ENCODE assay signal across 16 mouse cellular contexts in the genomic region with DNA sequence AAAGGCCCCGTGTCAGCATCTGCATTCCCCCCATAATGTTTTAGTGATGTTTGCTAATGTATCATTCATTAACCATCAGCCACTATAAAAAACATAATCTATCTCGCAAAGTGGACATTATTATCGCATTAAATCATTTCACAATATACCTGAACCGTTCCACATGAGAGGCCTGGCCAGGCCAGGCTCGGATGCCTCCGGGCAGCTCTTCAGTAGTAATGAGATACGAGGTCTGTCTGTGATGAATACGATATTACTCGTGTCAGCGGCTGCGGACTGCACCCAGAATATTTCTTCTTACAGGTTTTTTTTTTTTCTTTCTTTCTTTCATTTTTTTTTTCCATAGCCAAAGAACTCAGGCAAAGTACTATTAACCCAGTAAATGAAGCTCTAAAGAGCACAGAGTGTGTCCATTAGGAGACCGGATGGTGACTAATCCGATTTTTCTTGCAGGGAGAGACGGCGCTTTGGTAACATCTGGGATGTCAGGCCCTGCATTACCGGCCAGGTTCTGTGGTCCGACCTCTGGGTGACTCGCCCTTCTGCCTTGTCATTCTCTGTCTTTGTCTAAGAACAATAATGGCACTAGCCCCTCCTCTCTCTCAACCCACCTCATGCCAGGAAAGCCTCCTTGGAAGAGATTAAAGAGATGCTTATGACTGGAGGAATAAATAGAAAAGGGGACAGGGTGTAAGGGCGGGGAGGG.
DNase-seq lines count a peak whose midpoint lies in the region; ATAC-seq lines count a peak whose summit lies in the region.
"Had no signal": no experiment of that assay in that cellular context is flagged by ENCODE, and none has a peak within 500 bp of the region (broad histone marks: within the 10 kb centered on the region; RNA-seq: fewer than 3 reads in every experiment).

No protein-coding gene starts in this region.

- H3K27me3 ChIP-seq in hindbrain, embryonic 15.5 days: no peaks in the 10 kb centered on the region
- H3K27me3 ChIP-seq: limb, embryonic 12.5 days; liver, embryonic 15.5 days had no signal

- peak; percentile 41 for DNase-seq in heart, adult 11 months
- no peak for DNase-seq in heart, adult 8-10 months (ENCODE audit: low spot score)
- peak; percentile 61 for DNase-seq in MN1 (ENCODE audit: low spot score)
- DNase-seq in retina, adult 2 months (ENCODE audit: low read depth, low spot score): peak; percentile 11
- no peak for DNase-seq in right cerebral cortex, adult 18-20 months
- no peak for DNase-seq in thymus, postnatal 4 days
- DNase-seq in gastrocnemius, postnatal 10 days: no peak
- DNase-seq: adrenal gland, adult 2 months; B cell, adult 2 months; cerebellum, adult 9-11 months; kidney, adult 18-20 months; lung, postnatal 14 days had no signal

- no peak overlapping the region for H3K4me3 ChIP-seq in hindbrain, embryonic 15.5 days
- H3K4me3 ChIP-seq: heart, embryonic 10.5 days; limb, embryonic 12.5 days; liver, embryonic 15.5 days had no signal

- H3K36me3 ChIP-seq in hindbrain, embryonic 15.5 days: no peaks in the 10 kb centered on the region
- H3K36me3 ChIP-seq: heart, embryonic 10.5 days; limb, embryonic 12.5 days; liver, embryonic 15.5 days had no signal

- ATAC-seq in hindbrain, embryonic 15.5 days (ENCODE audit: low FRiP score, low read depth): peak; percentile 61; the same call in 1 of the 2 replicates

- no peaks in the 10 kb centered on the region for H3K9me3 ChIP-seq in hindbrain, embryonic 15.5 days
- H3K9me3 ChIP-seq: heart, embryonic 10.5 days; limb, embryonic 12.5 days; liver, embryonic 15.5 days had no signal

- no peak overlapping the region for H3K9ac ChIP-seq in hindbrain, embryonic 15.5 days
- H3K9ac ChIP-seq: limb, embryonic 12.5 days; liver, embryonic 15.5 days had no signal

- no peak overlapping the region for H3K27ac ChIP-seq in hindbrain, embryonic 15.5 days (replicated peaks)
- H3K27ac ChIP-seq: heart, embryonic 10.5 days; limb, embryonic 12.5 days; liver, embryonic 15.5 days had no signal

- peaks cover 8% of the 10 kb centered on the region; the same call in 1 of the 2 replicates for H3K4me1 ChIP-seq in hindbrain, embryonic 15.5 days (replicated peaks)
- H3K4me1 ChIP-seq: heart, embryonic 10.5 days; limb, embryonic 12.5 days; liver, embryonic 15.5 days had no signal

- no peak overlapping the region for H3K4me2 ChIP-seq in hindbrain, embryonic 15.5 days
- H3K4me2 ChIP-seq: limb, embryonic 12.5 days; liver, embryonic 15.5 days had no signal

- WGBS in hindbrain, embryonic 15.5 days: 52% methylated on average over 19 of the region's 19 CpGs

Comparison
In these comparisons a context has a peak if more than half of its experiments do, and no peak if none do; other contexts are left out.
1. DNase-seq: peak in heart, adult 11 months (single experiment), MN1 (single experiment) and retina, adult 2 months (single experiment); none in heart, adult 8-10 months (single experiment), right cerebral cortex, adult 18-20 months (single experiment), thymus, postnatal 4 days (single experiment) and gastrocnemius, postnatal 10 days (single experiment).